Mouse (Mus musculus) stomach, embryonic 16.5 days (tissue): ENCODE measurements around the gene Tmem51. TPM values are rescaled to one million over a fixed set of nuclear protein-coding genes. Genes with fewer than 3 reads are reported as not detected.
"Not testable (repeated sequence)": the region's sequence is repeated elsewhere in the genome, so short reads cannot be mapped to it uniquely, and the experiment has no call there.

Source experiments
- ATAC-seq: fragments of 200-750 bp; cut with Nextera tagmentation; 2 replicates; pipeline ENCODE4 v1.8.0; 2017; ENCODE audit warnings: moderate number of reproducible peaks, moderate TSS enrichment; ENCODE audit not compliant: insufficient read depth, low FRiP score
- H3K27ac ChIP-seq: fragments of 300-500 bp; sonication (generic); 2 replicates; pipeline ENCODE4 v1.5.1; 2014; ENCODE audit warnings: low read length
- H3K27me3 ChIP-seq: fragments of 300-500 bp; sonication (generic); 2 replicates; pipeline ENCODE4 v1.6.1; 2014; ENCODE audit warnings: low read length, control low read depth, mixed read lengths; ENCODE audit not compliant: control insufficient read depth, insufficient read depth
- H3K36me3 ChIP-seq: fragments of 300-500 bp; sonication (generic); 2 replicates; pipeline ENCODE4 v1.6.1; 2014; ENCODE audit warnings: low read length; ENCODE audit not compliant: control insufficient read depth, insufficient read depth
- H3K4me1 ChIP-seq: fragments of 300-500 bp; sonication (generic); 2 replicates; pipeline ENCODE4 v1.6.1; 2014; ENCODE audit warnings: low read length, control low read depth, mixed read lengths; ENCODE audit not compliant: control insufficient read depth, insufficient read depth
- H3K4me2 ChIP-seq: fragments of 300-500 bp; sonication (generic); 2 replicates; pipeline ENCODE4 v1.6.1; 2014; ENCODE audit warnings: low read depth, low read length, mixed read lengths
- H3K4me3 ChIP-seq: fragments of 300-500 bp; sonication (generic); replicated peaks from 2 replicates; pipeline ENCODE4 v1.5.1; 2014; ENCODE audit warnings: mild to moderate bottlenecking, low read length
- H3K9ac ChIP-seq: fragments of 300-500 bp; sonication (generic); 2 replicates; pipeline ENCODE4 v1.6.1; 2014; ENCODE audit warnings: low read length
- H3K9me3 ChIP-seq: fragments of 300-500 bp; sonication (generic); replicated peaks from 2 replicates; pipeline ENCODE4 v1.6.1; 2016; ENCODE audit warnings: low read length, control low read depth; ENCODE audit not compliant: control insufficient read depth
- WGBS: fragments of 180-500 bp; shearing (Covaris S2); extraction: QIAGEN DNeasy Blood & Tissue Kit; methylation state at CpG from one replicate; pipeline ENCODE4 v1.1.7; 2014; 5-methylcytosine and 5-hydroxymethylcytosine counted together
- polyA plus RNA-seq: library from polyadenylated mRNA; unstranded; fragments of >200 nt; fragmentation: Nextera tagmentation; extraction: Ambion mirVana; gene quantifications from 2 replicates; pipeline ENCODE4 v1.2.1, GENCODE M21; 2015

Tmem51 gene
- polyA plus RNA-seq, 1 experiment from 2014 or later: 79.2 TPM

GRCm38 (mm10) chr4:142055600-142055999, 28.5 kb downstream of the Tmem51 start:
- H3K4me3 ChIP-seq: no peak overlapping the region
- H3K9me3 ChIP-seq: no peaks in the 10 kb centered on the region
- H3K4me1 ChIP-seq: peaks cover 34% of the 10 kb centered on the region
- H3K4me2 ChIP-seq: no peak overlapping the region
- WGBS: 78% methylated on average over 8 of the region's 8 CpGs
- no peaks in the 10 kb centered on the region for H3K36me3 ChIP-seq
- no peak overlapping the region for H3K9ac ChIP-seq
- no peak for ATAC-seq
- H3K27me3 ChIP-seq: no peaks in the 10 kb centered on the region
- peak overlapping the region; percentile 15; the same call in 1 of the 2 replicates for H3K27ac ChIP-seq

GRCm38 (mm10) chr4:142054580-142054979, 29.5 kb downstream of the Tmem51 start:
- Histone ChIP-seq H3K4me2 (no peak overlapping the region), H3K36me3 (no peaks in the 10 kb centered on the region), H3K4me3 (no peak overlapping the region), H3K9me3 (no peaks in the 10 kb centered on the region), H3K27me3 (no peaks in the 10 kb centered on the region), H3K27ac (peak overlapping the region; percentile 15; the same call in 1 of the 2 replicates), H3K9ac (no peak overlapping the region), H3K4me1 (peaks cover 34% of the 10 kb centered on the region)
- 83% methylated on average over 11 of the region's 11 CpGs for WGBS
- no peak for ATAC-seq

- Histone ChIP-seq H3K27me3 (no peaks in the 10 kb centered on the region), H3K9ac (peak overlapping the region; percentile 12; the same call in 1 of the 2 replicates), H3K4me3 (no peak overlapping the region), H3K4me1 (peaks cover 41% of the 10 kb centered on the region), H3K9me3 (no peaks in the 10 kb centered on the region), H3K36me3 (no peaks in the 10 kb centered on the region), H3K27ac (peak overlapping the region; percentile 90), H3K4me2 (no peak overlapping the region)
- ATAC-seq: no peak
- WGBS: 37% methylated on average over 9 of the region's 9 CpGs
Measured at GRCm38 (mm10) chr4:142053661-142054448, 30.2 kb downstream of the Tmem51 start.

GRCm38 (mm10) chr4:142053261-142053660, 30.8 kb downstream of the Tmem51 start:
- Histone ChIP-seq H3K9me3 (no peaks in the 10 kb centered on the region), H3K4me1 (peaks cover 42% of the 10 kb centered on the region), H3K4me3 (no peak overlapping the region), H3K36me3 (no peaks in the 10 kb centered on the region), H3K27me3 (no peaks in the 10 kb centered on the region), H3K27ac (peak overlapping the region; percentile 90), H3K9ac (peak overlapping the region; percentile 12; the same call in 1 of the 2 replicates), H3K4me2 (no peak overlapping the region)
- 37% methylated on average over 4 of the region's 4 CpGs for WGBS
- ATAC-seq: 0 out of 2 replicates have a peak, but pooled peaks have one; percentile 14

GRCm38 (mm10) chr4:142052391-142053132, 31.5 kb downstream of the Tmem51 start:
- Histone ChIP-seq H3K9ac (0 out of 2 replicates have a peak overlapping the region, but pooled peaks have one; percentile 22), H3K27ac (peak overlapping the region; percentile 90), H3K36me3 (no peaks in the 10 kb centered on the region), H3K4me2 (peak overlapping the region; percentile 22; the same call in 1 of the 2 replicates), H3K4me1 (peaks cover 39% of the 10 kb centered on the region), H3K4me3 (no peak overlapping the region), H3K27me3 (no peaks in the 10 kb centered on the region), H3K9me3 (no peaks in the 10 kb centered on the region)
- 39% methylated on average over 22 of the region's 22 CpGs for WGBS
- ATAC-seq: peak; percentile 68

DNA sequence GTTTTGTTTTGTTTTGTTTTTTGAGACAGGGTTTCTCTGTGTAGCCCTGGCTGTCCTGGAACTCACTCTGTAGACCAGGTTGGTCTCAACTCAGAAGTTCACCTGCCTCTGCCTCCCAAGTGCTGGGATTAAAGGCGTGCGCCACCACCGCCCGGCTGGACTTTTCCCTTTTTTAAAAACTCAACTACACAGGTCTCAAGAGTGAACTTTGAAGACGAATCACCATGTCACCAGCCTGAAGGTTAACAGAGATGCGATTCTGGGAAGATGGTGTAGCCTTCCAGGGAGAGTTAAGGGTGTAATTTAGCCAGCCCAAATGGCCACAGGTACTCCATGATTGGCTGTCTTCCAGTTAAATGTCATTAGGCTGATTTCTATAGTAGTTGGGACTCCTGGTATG, 32.2 kb downstream of the Tmem51 start:
- peak; percentile 8; the same call in 1 of the 2 replicates for ATAC-seq
- Histone ChIP-seq H3K9ac (0 out of 2 replicates have a peak overlapping the region, but pooled peaks have one; percentile 8), H3K27ac (peak overlapping the region; percentile 17; the same call in 1 of the 2 replicates), H3K4me1 (peaks cover 39% of the 10 kb centered on the region)
- not testable (repeated sequence) for H3K36me3 ChIP-seq, H3K4me3 ChIP-seq, H3K4me2 ChIP-seq, H3K9me3 ChIP-seq, H3K27me3 ChIP-seq
- 74% methylated on average over 6 of the region's 6 CpGs for WGBS

DNA sequence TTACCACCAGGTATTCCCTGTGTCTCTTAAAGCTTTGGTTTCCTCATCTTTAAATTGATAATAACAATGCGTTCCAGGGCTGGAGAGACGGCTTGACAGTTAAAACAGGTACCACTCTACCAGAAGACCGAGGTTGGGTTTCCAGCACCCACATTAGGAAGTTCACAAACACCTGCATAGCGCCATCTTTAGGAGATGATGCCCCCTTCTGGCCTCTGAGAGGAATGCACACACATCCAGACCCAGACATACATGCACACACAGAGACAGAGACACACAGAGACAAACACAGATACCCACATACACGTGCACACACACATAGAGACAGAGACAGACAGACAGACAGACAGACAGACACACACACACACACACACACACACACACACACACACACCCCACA, 34.1 kb downstream of the Tmem51 start:
- Histone ChIP-seq H3K4me1 (peaks cover 37% of the 10 kb centered on the region), H3K4me2 (no peak overlapping the region), H3K36me3 (no peaks in the 10 kb centered on the region), H3K9ac (no peak overlapping the region), H3K9me3 (no peaks in the 10 kb centered on the region), H3K27ac (peak overlapping the region; percentile 44; the same call in 1 of the 2 replicates), H3K4me3 (no peak overlapping the region), H3K27me3 (no peaks in the 10 kb centered on the region)
- no peak for ATAC-seq
- 91% methylated on average over 5 of the region's 5 CpGs for WGBS

GRCm38 (mm10) chr4:142048391-142048790, 35.7 kb downstream of the Tmem51 start:
- H3K27ac ChIP-seq: peak overlapping the region; percentile 55
- no peaks in the 10 kb centered on the region for H3K36me3 ChIP-seq
- ATAC-seq: no peak
- H3K4me3 ChIP-seq: no peak overlapping the region
- no peaks in the 10 kb centered on the region for H3K9me3 ChIP-seq
- H3K4me1 ChIP-seq: peaks cover 36% of the 10 kb centered on the region
- no peaks in the 10 kb centered on the region for H3K27me3 ChIP-seq
- no peak overlapping the region for H3K4me2 ChIP-seq
- H3K9ac ChIP-seq: 0 out of 2 replicates have a peak overlapping the region, but pooled peaks have one; percentile 15
- WGBS: 47% methylated on average over 8 of the region's 8 CpGs

DNA sequence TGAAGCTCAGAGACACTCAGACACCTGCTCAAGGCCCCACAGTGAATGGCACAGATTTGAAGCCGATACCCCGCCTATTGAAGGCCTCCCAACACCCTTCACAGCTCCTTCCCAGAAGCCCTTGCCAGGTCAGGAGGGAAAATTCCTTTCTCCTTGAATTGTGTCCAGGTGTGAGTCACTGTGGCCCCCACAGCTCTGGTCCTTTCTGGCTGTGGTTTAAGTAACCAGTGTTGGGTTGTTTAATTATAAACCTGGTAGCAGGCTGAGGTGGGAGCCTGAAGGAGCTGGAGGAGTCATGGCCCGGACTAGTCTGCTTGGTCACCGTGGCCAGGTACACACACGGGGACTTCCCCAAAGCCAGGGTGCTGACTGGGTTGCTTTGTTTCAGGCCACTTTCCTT, 37.1 kb downstream of the Tmem51 start:
- H3K27me3 ChIP-seq: no peaks in the 10 kb centered on the region
- H3K9me3 ChIP-seq: no peaks in the 10 kb centered on the region
- peak overlapping the region; percentile 12; the same call in 1 of the 2 replicates for H3K27ac ChIP-seq
- WGBS: 69% methylated on average over 5 of the region's 5 CpGs
- H3K4me3 ChIP-seq: no peak overlapping the region
- H3K9ac ChIP-seq: no peak overlapping the region
- peaks cover 37% of the 10 kb centered on the region for H3K4me1 ChIP-seq
- H3K4me2 ChIP-seq: no peak overlapping the region
- no peak for ATAC-seq
- H3K36me3 ChIP-seq: no peaks in the 10 kb centered on the region
